Mouse (Mus musculus): ENCODE measurements around the gene Prr15l.

Gene Prr15l

GRCm38 (mm10) chr11:96976911-96977591 is 49.1 kb downstream of the Prr15l start:
- peak; percentile 83 for DNase-seq (ENCODE audit: low spot score in 2 of 2)

GRCm38 (mm10) chr11:96977606-96978400 is 49.9 kb downstream of the Prr15l start:
- DNase-seq (ENCODE audit: low spot score in 2 of 2), result peak; percentile 99

- no peak for DNase-seq (ENCODE audit: low spot score in 2 of 2)
Measured at GRCm38 (mm10) chr11:96978401-96979246, 50.7 kb downstream of the Prr15l start.

GRCm38 (mm10) chr11:96979329-96979728 is 51.4 kb downstream of the Prr15l start:
- DNase-seq (ENCODE audit: low spot score in 2 of 2), result no peak

- no peak for DNase-seq (ENCODE audit: low spot score in 2 of 2)
Measured at GRCm38 (mm10) chr11:96980021-96980420, 52.1 kb downstream of the Prr15l start.

- DNase-seq (ENCODE audit: low spot score in 2 of 2), result no peak
Measured at GRCm38 (mm10) chr11:96981461-96981860, 53.6 kb downstream of the Prr15l start.

GRCm38 (mm10) chr11:96982355-96982754 is 54.5 kb downstream of the Prr15l start:
- DNase-seq (ENCODE audit: low spot score in 2 of 2), result peak; percentile 75 to 84

GRCm38 (mm10) chr11:96982859-96983258 is 55.0 kb downstream of the Prr15l start, which contains the start of gene Sp2:
TSS of gene Sp2 (minus strand) at chr11:96982959.
- DNase-seq (ENCODE audit: low spot score in 2 of 2), result no peak

GRCm38 (mm10) chr11:96984903-96985302 is 57.0 kb downstream of the Prr15l start:
- DNase-seq (ENCODE audit: low spot score in 2 of 2), result no peak

- no peak for DNase-seq (ENCODE audit: low spot score in 2 of 2)
Measured at GRCm38 (mm10) chr11:96986463-96986862, 58.6 kb downstream of the Prr15l start.

Data from urinary bladder, postnatal 36 days (tissue).